Mouse (Mus musculus) forebrain, postnatal 0 days (tissue): ENCODE data around the gene Cerk. TPM values are rescaled to one million over a fixed set of nuclear protein-coding genes. Genes with fewer than 3 reads are reported as not detected.

ENCODE experiments used
- ATAC-seq: fragments of 200-750 bp; cut with Nextera tagmentation; 2 replicates; pipeline ENCODE4 v1.8.0; 2017; ENCODE audit warnings: mild to moderate bottlenecking, moderate library complexity
- DNase-seq: peaks from one replicate; pipeline ENCODE4 v3.0.0-alpha.2; 2015
- H3K27ac ChIP-seq: fragments of 300-500 bp; sonication (generic); 2 replicates; pipeline ENCODE4 v1.5.1; 2014; ENCODE audit warnings: low read depth, mild to moderate bottlenecking, antibody characterized with exemption, low read length, moderate library complexity, mixed read lengths
- H3K27me3 ChIP-seq: fragments of 300-500 bp; sonication (generic); 2 replicates; pipeline ENCODE4 v1.6.1; 2014; ENCODE audit warnings: mild to moderate bottlenecking, low read length, mixed read lengths; ENCODE audit not compliant: insufficient read depth
- H3K36me3 ChIP-seq: fragments of 300-500 bp; sonication (generic); 2 replicates; pipeline ENCODE4 v1.6.1; 2014; ENCODE audit warnings: mild to moderate bottlenecking, moderate library complexity; ENCODE audit not compliant: insufficient read depth
- H3K4me1 ChIP-seq: fragments of 300-500 bp; sonication (generic); 2 replicates; pipeline ENCODE4 v1.6.1; 2014; ENCODE audit warnings: antibody characterized with exemption; ENCODE audit not compliant: insufficient read depth
- H3K4me2 ChIP-seq: fragments of 300-500 bp; sonication (generic); 2 replicates; pipeline ENCODE4 v1.6.1; 2014; ENCODE audit warnings: low read depth, mild to moderate bottlenecking, moderate library complexity
- H3K4me3 ChIP-seq: fragments of 300-500 bp; sonication (generic); 2 replicates; pipeline ENCODE4 v1.5.1; 2014; ENCODE audit warnings: low read depth, low read length, mixed read lengths
- H3K9ac ChIP-seq: fragments of 300-500 bp; sonication (generic); 2 replicates; pipeline ENCODE4 v1.6.1; 2014; ENCODE audit warnings: mild to moderate bottlenecking
- H3K9me3 ChIP-seq: fragments of 300-500 bp; sonication (generic); 2 replicates; pipeline ENCODE4 v1.6.1; 2016; ENCODE audit warnings: low read length
- CTCF ChIP-seq: sonication (generic); IDR thresholded peaks from 2 replicates; pipeline ENCODE4 v1.5.1; 2016; ENCODE audit warnings: antibody characterized with exemption, control low read depth, low read depth
- WGBS: fragments of 180-500 bp; shearing (Covaris S2); extraction: QIAGEN DNeasy Blood & Tissue Kit; methylation state at CpG from one replicate; pipeline ENCODE4 v1.1.7; 2014; 5-methylcytosine and 5-hydroxymethylcytosine counted together
- polyA plus RNA-seq: library from polyadenylated mRNA; unstranded; fragments of >200 nt; fragmentation: Nextera tagmentation; extraction: Ambion mirVana; gene quantifications from 2 replicates; pipeline ENCODE4 v1.2.1, GENCODE M21; 2015
- total RNA-seq: library from RNA; depleted of rRNA; stranded (reverse); fragments of >200 nt; gene quantifications from 2 replicates; pipeline ENCODE4 v1.2.3, GENCODE M21; 2014

The Cerk gene
- total and polyA plus RNA-seq, 2 experiments from 2014 or later: 18.0 to 32.9 TPM

- WGBS: 88% methylated on average over 5 of the region's 5 CpGs
- no peak overlapping the region for H3K27ac ChIP-seq
- DNase-seq: no peak
- no peak for ATAC-seq
- no peak overlapping the region for H3K4me2 ChIP-seq
- no peak overlapping the region for H3K9ac ChIP-seq
- TF ChIP-seq CTCF: no peak
- peaks cover 28% of the 10 kb centered on the region for H3K36me3 ChIP-seq
- H3K4me1 ChIP-seq: 0 out of 2 replicates have a peak, but pooled peaks cover 5% of the 10 kb centered on the region
- no peak overlapping the region for H3K4me3 ChIP-seq
- no peaks in the 10 kb centered on the region for H3K27me3 ChIP-seq
- no peaks in the 10 kb centered on the region for H3K9me3 ChIP-seq
Observed at GRCm38 (mm10) chr15:86116421-86116820, 69.5 kb downstream of the Cerk start.

GRCm38 (mm10) chr15:86113342-86113710 lies 72.6 kb downstream of the Cerk start:
- Histone ChIP-seq H3K4me3 (no peak overlapping the region), H3K27ac (peak overlapping the region; percentile 76), H3K36me3 (no peaks in the 10 kb centered on the region), H3K4me2 (no peak overlapping the region), H3K9me3 (no peaks in the 10 kb centered on the region), H3K9ac (0 out of 2 replicates have a peak overlapping the region, but pooled peaks have one; percentile 22), H3K4me1 (peaks cover 17% of the 10 kb centered on the region), H3K27me3 (no peaks in the 10 kb centered on the region)
- ATAC-seq (peak; percentile 67), DNase-seq (peak; percentile 55)
- no peak for TF ChIP-seq CTCF
- 6% methylated on average over 9 of the region's 9 CpGs for WGBS

GRCm38 (mm10) chr15:86112707-86113341 lies 73.1 kb downstream of the Cerk start:
- Histone ChIP-seq H3K27ac (peak overlapping the region; percentile 76), H3K4me2 (no peak overlapping the region), H3K27me3 (no peaks in the 10 kb centered on the region), H3K4me1 (peaks cover 17% of the 10 kb centered on the region), H3K9ac (peak overlapping the region; percentile 22; the same call in 1 of the 2 replicates), H3K9me3 (no peaks in the 10 kb centered on the region), H3K36me3 (no peaks in the 10 kb centered on the region; the same call in 1 of the 2 replicates), H3K4me3 (no peak overlapping the region)
- DNase-seq (peak; percentile 45), ATAC-seq (peak; percentile 46)
- WGBS: 7% methylated on average over 10 of the region's 10 CpGs
- TF ChIP-seq CTCF: no peak

GRCm38 (mm10) chr15:86110361-86111103 lies 75.4 kb downstream of the Cerk start:
- Histone ChIP-seq H3K27ac (0 out of 2 replicates have a peak overlapping the region, but pooled peaks have one; percentile 4), H3K4me3 (no peak overlapping the region), H3K27me3 (no peaks in the 10 kb centered on the region), H3K4me1 (peaks cover 12% of the 10 kb centered on the region), H3K9ac (no peak overlapping the region), H3K9me3 (no peaks in the 10 kb centered on the region), H3K4me2 (no peak overlapping the region), H3K36me3 (peaks cover 4% of the 10 kb centered on the region; the same call in 1 of the 2 replicates)
- WGBS: 64% methylated on average over 10 of the region's 10 CpGs
- DNase-seq: no peak
- ATAC-seq: no peak
- no peak for TF ChIP-seq CTCF

- DNase-seq: peak; percentile 70
- H3K4me1 ChIP-seq: peaks cover 12% of the 10 kb centered on the region
- H3K27ac ChIP-seq: peak overlapping the region; percentile 59
Observed at GRCm38 (mm10) chr15:86109650-86110211, 76.2 kb downstream of the Cerk start.

DNA sequence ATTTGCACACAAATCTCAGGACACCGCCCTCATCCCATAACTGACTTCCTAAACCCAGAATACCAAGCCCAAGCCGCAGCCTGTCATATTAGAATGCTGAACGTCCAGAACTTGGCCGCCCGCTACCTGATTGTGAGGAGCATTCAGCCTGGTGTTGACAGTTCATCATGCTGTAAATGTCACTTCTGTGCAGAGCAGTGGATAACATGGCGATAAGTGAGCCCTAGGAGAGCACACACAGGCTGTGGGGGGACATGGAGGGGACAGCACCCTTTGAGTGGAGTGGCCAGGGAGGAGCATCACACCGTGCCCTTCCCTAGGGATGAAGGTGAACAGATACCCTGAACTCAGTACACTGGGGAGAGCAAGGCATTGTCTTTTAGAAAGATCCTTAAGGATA lies 76.7 kb downstream of the Cerk start:
- H3K4me1 ChIP-seq: peaks cover 12% of the 10 kb centered on the region
- no peak for TF ChIP-seq CTCF
- DNase-seq (no peak), ATAC-seq (no peak)
- no peaks in the 10 kb centered on the region for H3K27me3 ChIP-seq
- H3K36me3 ChIP-seq: peaks cover 8% of the 10 kb centered on the region
- H3K4me2 ChIP-seq: no peak overlapping the region
- H3K27ac ChIP-seq: peak overlapping the region; percentile 59
- 0 out of 2 replicates have a peak overlapping the region, but pooled peaks have one; percentile 14 for H3K9ac ChIP-seq
- no peak overlapping the region for H3K4me3 ChIP-seq
- 78% methylated on average over 7 of the region's 7 CpGs for WGBS
- H3K9me3 ChIP-seq: no peaks in the 10 kb centered on the region

More at GRCm38 (mm10) chr15:86109650-86110211, 76.2 kb downstream of the Cerk start:
- no peak for TF ChIP-seq CTCF
- peak; percentile 13; the same call in 1 of the 2 replicates for ATAC-seq
- no peak overlapping the region for H3K4me2 ChIP-seq
- 0 out of 2 replicates have a peak overlapping the region, but pooled peaks have one; percentile 14 for H3K9ac ChIP-seq
- H3K9me3 ChIP-seq: no peaks in the 10 kb centered on the region
- peaks cover 4% of the 10 kb centered on the region; the same call in 1 of the 2 replicates for H3K36me3 ChIP-seq
- no peak overlapping the region for H3K4me3 ChIP-seq
- no peaks in the 10 kb centered on the region for H3K27me3 ChIP-seq
- WGBS: 57% methylated on average over 8 of the region's 8 CpGs
